Mouse (Mus musculus): Measurements from ENCODE around the gene Sirt3. TPM values are rescaled to one million over a fixed set of nuclear protein-coding genes. Genes with fewer than 3 reads are reported as not detected.

Gene Sirt3
- polyA plus RNA-seq, 2 experiments: 20.1 to 28.3 TPM

DNA sequence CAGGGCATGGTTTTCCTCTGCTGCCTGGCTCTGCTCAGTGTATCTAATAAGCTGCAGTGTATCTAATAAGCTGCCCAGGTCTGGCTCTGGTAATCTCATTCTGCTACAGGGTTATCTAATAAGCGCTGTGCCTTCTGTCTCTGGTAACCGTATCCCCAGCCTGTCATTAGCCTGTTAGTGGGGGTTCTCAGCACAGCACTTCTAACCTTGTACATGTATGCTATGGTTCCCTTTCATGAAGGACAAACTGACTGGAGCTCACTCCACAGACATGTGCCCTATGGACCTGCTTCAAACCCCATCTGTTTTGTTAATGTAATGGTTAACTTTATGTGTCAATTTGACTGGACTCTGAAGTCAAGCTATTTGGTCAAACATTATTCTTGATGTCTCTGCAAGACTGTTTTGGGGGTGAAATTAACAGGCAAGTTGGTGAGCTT is 23.6 kb upstream of the Sirt3 start:
- DNase-seq (ENCODE audit: low spot score): no peak
- Histone ChIP-seq H3K27me3 (ENCODE audit: control insufficient read depth, insufficient read depth, low read length) (no peaks in the 10 kb centered on the region), H3K4me2 (replicated peaks; ENCODE audit: low read depth, low read length, severe bottlenecking) (no peak overlapping the region), H3K36me3 (ENCODE audit: control insufficient read depth, insufficient read depth, low read length) (no peaks in the 10 kb centered on the region), H3K9ac (ENCODE audit: low read depth, low read length, severe bottlenecking) (no peak overlapping the region), H3K4me1 (ENCODE audit: control insufficient read depth, insufficient read depth, low read length) (0 out of 2 replicates have a peak, but pooled peaks cover 3% of the 10 kb centered on the region), H3K27ac (replicated peaks; ENCODE audit: low read depth, low read length) (no peak overlapping the region), H3K9me3 (ENCODE audit: control insufficient read depth, low read length) (no peaks in the 10 kb centered on the region), H3K4me3 (replicated peaks; ENCODE audit: low read length) (no peak overlapping the region)
- TF ChIP-seq POLR2A (IDR thresholded peaks at IDR 0.05; ENCODE audit: borderline replicate concordance, extremely low read depth, insufficient read depth, insufficient read length): no peak
- 68% methylated on average over 2 of the region's 2 CpGs for WGBS
- no peak for ATAC-seq (ENCODE audit: low FRiP score, low read depth)

DNA sequence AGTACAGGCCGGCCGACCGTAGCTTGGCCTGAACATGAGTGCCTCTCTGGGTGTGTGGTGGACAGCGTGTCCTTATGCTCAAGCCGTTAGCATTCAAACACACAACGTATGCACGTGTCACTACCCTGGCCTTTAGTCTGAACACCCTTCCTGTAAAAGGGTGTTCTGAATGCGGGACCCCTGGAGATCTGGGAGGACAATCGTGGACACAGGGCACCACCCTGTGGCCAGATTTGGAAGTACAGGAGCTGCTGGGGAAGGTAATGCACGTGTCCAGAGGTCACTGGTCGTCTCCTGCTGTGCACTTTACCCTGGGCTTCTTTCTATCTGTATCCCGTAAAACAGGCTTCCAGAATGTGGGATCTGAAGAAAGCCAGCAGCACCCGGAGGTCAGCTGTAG is 21.1 kb upstream of the Sirt3 start:
- H3K27me3 ChIP-seq (ENCODE audit: control insufficient read depth, insufficient read depth, low read length): no peaks in the 10 kb centered on the region
- no peak overlapping the region for H3K27ac ChIP-seq (replicated peaks; ENCODE audit: low read depth, low read length)
- DNase-seq (ENCODE audit: low spot score): peak; percentile 38
- H3K9me3 ChIP-seq (ENCODE audit: control insufficient read depth, low read length): no peaks in the 10 kb centered on the region
- 0 out of 2 replicates have a peak overlapping the region, but pooled peaks have one; percentile 32 for H3K9ac ChIP-seq (ENCODE audit: low read depth, low read length, severe bottlenecking)
- no peak overlapping the region for H3K4me2 ChIP-seq (replicated peaks; ENCODE audit: low read depth, low read length, severe bottlenecking)
- WGBS: 24% methylated on average over 13 of the region's 13 CpGs
- TF ChIP-seq POLR2A (IDR thresholded peaks at IDR 0.05; ENCODE audit: borderline replicate concordance, extremely low read depth, insufficient read depth, insufficient read length): no peak
- peaks cover 13% of the 10 kb centered on the region for H3K36me3 ChIP-seq (ENCODE audit: control insufficient read depth, insufficient read depth, low read length)
- ATAC-seq (ENCODE audit: low FRiP score, low read depth): peak; percentile 34; the same call in 1 of the 2 replicates
- no peak overlapping the region for H3K4me3 ChIP-seq (replicated peaks; ENCODE audit: low read length)
- H3K4me1 ChIP-seq (ENCODE audit: control insufficient read depth, insufficient read depth, low read length): 0 out of 2 replicates have a peak, but pooled peaks cover under 1% of the 10 kb centered on the region

DNA sequence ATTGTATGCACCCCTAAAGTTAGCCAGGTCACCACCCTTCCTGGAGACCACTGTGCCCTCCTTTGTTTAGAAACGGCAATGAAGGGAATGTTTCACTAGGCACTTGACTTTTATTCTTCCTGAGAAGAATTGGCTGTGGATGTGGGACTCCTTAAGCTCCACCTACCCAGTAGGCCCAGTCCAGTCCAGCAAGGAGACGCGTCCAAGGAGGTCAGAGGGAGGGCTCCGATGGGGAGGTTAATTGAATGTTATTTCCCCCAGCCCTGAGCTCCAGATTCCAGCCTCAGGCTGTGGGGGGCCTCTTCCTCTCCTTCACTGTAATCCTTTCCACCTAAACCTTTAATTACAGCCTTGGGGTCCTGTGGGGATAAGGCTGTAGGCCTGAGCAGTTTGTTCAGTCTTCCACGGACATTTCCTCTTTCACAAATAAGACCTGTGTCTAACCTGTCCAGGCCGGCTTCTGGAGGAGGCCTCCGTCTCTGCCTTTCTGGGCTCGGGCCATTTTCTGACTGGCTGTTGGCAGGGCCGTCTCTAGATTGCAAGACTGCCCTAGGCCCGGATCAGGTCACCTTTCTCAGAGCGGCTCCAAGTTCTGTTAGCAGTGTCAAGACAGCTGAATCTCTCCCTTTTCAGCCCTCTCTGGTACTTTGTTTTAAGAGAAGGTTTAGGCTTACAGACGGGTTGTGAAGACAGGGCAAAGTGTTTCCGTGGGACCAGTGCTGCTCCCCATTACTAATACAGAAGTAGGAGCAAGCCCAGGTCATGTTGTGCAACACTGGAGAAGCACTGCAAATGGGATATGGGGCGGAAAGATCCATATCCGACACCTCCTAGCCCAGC is 20.1 kb upstream of the Sirt3 start:
- H3K4me3 ChIP-seq (replicated peaks; ENCODE audit: low read length): no peak overlapping the region
- H3K36me3 ChIP-seq (ENCODE audit: control insufficient read depth, insufficient read depth, low read length): peaks cover 23% of the 10 kb centered on the region
- H3K27ac ChIP-seq (replicated peaks; ENCODE audit: low read depth, low read length): no peak overlapping the region
- H3K9me3 ChIP-seq (ENCODE audit: control insufficient read depth, low read length): no peaks in the 10 kb centered on the region
- H3K4me1 ChIP-seq (ENCODE audit: control insufficient read depth, insufficient read depth, low read length): no peaks in the 10 kb centered on the region
- no peak for TF ChIP-seq POLR2A (IDR thresholded peaks at IDR 0.05; ENCODE audit: borderline replicate concordance, extremely low read depth, insufficient read depth, insufficient read length)
- no peak overlapping the region for H3K9ac ChIP-seq (ENCODE audit: low read depth, low read length, severe bottlenecking)
- no peak for DNase-seq (ENCODE audit: low spot score)
- 64% methylated on average over 15 of the region's 15 CpGs for WGBS
- no peak overlapping the region for H3K4me2 ChIP-seq (replicated peaks; ENCODE audit: low read depth, low read length, severe bottlenecking)
- no peaks in the 10 kb centered on the region for H3K27me3 ChIP-seq (ENCODE audit: control insufficient read depth, insufficient read depth, low read length)
- no peak for ATAC-seq (ENCODE audit: low FRiP score, low read depth)

DNA sequence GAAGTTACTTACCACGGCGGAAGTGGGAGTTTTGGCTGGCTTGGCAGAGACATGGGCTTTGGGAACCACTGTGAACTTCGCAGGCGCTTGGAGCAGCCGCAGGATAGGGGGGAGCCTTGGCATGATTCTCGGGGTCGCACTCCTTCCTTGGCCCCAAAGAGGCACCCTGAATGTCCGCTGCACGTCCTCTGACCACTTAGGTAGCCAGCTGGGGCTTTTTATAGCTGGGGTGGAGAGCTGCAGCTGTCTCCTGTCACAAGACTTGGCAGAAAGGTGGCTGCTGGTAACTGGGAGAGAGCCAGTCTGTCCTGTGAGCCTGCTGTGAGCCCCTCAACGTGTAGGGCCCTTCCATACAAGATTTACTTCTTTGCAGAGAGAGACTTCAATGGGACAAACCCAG is 18.1 kb upstream of the Sirt3 start, which contains the start of gene Cox8b:
Gene Cox8b, minus strand, starts transcription at position 227 of the 400 bp plus-strand sequence.
- H3K9ac ChIP-seq (ENCODE audit: low read depth, low read length, severe bottlenecking): no peak within 1 kb of the TSS
- H3K4me3 ChIP-seq (replicated peaks; ENCODE audit: low read length): no peak within 1 kb of the TSS
- no peak for ATAC-seq (ENCODE audit: low FRiP score, low read depth)
- H3K4me1 ChIP-seq (ENCODE audit: control insufficient read depth, insufficient read depth, low read length): no peaks in the 10 kb centered on the region
- H3K27ac ChIP-seq (replicated peaks; ENCODE audit: low read depth, low read length): no peak within 1 kb of the TSS
- no peak for DNase-seq (ENCODE audit: low spot score)
- H3K36me3 ChIP-seq (ENCODE audit: control insufficient read depth, insufficient read depth, low read length): peaks cover 33% of the 10 kb centered on the region
- 69% methylated on average over 10 of the region's 10 CpGs for WGBS
- no peaks in the 10 kb centered on the region for H3K27me3 ChIP-seq (ENCODE audit: control insufficient read depth, insufficient read depth, low read length)
- H3K9me3 ChIP-seq (ENCODE audit: control insufficient read depth, low read length): no peaks in the 10 kb centered on the region
- no peak for TF ChIP-seq POLR2A (IDR thresholded peaks at IDR 0.05; ENCODE audit: borderline replicate concordance, extremely low read depth, insufficient read depth, insufficient read length)
- H3K4me2 ChIP-seq (replicated peaks; ENCODE audit: low read depth, low read length, severe bottlenecking): no peak within 1 kb of the TSS

DNA sequence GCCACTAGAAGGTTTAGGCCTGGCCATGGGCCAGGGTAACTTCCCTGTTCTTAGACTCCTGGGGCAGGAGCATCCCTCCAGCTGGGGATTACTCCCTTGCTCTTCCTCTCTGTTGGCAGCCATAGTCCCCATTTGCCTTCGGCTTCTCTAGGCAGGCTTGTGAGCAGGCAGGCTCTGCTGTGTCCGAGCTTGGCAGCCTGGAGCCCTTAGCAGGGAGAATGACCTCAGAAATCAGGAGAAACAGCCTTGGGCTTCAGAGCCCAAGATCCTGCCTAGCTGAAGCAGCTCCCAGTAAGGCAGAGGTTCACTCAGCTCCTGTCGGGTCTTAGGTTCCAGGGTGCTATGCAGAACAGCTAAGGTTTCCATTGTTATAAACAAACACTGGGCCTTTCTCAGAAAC is 17.0 kb upstream of the Sirt3 start:
- DNase-seq (ENCODE audit: low spot score): no peak

More for the DNA sequence above, 17.0 kb upstream of the Sirt3 start:
- no peak overlapping the region for H3K4me2 ChIP-seq (replicated peaks; ENCODE audit: low read depth, low read length, severe bottlenecking)
- TF ChIP-seq POLR2A (IDR thresholded peaks at IDR 0.05; ENCODE audit: borderline replicate concordance, extremely low read depth, insufficient read depth, insufficient read length): no peak
- H3K4me1 ChIP-seq (ENCODE audit: control insufficient read depth, insufficient read depth, low read length): no peaks in the 10 kb centered on the region
- H3K36me3 ChIP-seq (ENCODE audit: control insufficient read depth, insufficient read depth, low read length): peaks cover 42% of the 10 kb centered on the region
- H3K9ac ChIP-seq (ENCODE audit: low read depth, low read length, severe bottlenecking): no peak overlapping the region
- no peak overlapping the region for H3K27ac ChIP-seq (replicated peaks; ENCODE audit: low read depth, low read length)
- no peaks in the 10 kb centered on the region for H3K9me3 ChIP-seq (ENCODE audit: control insufficient read depth, low read length)
- no peak overlapping the region for H3K4me3 ChIP-seq (replicated peaks; ENCODE audit: low read length)
- WGBS: 80% methylated on average over 3 of the region's 3 CpGs
- H3K27me3 ChIP-seq (ENCODE audit: control insufficient read depth, insufficient read depth, low read length): no peaks in the 10 kb centered on the region
- ATAC-seq (ENCODE audit: low FRiP score, low read depth): no peak
